Mouse (Mus musculus): ENCODE results near the gene Numbl.

GRCm38 (mm10) chr7:27290555-27290954, 32.3 kb downstream of the Numbl start:
- TF ChIP-seq CHD2 (IDR thresholded peaks at IDR 0.05; ENCODE audit: low read depth, low read length) (no peak), ZNF384 (IDR thresholded peaks at IDR 0.05; ENCODE audit: low read depth, low read length) (no peak)
